Mouse (Mus musculus): ENCODE results near the gene Mansc1. TPM values are rescaled to one million over a fixed set of nuclear protein-coding genes. Genes with fewer than 3 reads are reported as not detected.

Mansc1 gene
- polyA plus RNA-seq, 1 experiment from 2014 or later, result 8.6 TPM

DNA sequence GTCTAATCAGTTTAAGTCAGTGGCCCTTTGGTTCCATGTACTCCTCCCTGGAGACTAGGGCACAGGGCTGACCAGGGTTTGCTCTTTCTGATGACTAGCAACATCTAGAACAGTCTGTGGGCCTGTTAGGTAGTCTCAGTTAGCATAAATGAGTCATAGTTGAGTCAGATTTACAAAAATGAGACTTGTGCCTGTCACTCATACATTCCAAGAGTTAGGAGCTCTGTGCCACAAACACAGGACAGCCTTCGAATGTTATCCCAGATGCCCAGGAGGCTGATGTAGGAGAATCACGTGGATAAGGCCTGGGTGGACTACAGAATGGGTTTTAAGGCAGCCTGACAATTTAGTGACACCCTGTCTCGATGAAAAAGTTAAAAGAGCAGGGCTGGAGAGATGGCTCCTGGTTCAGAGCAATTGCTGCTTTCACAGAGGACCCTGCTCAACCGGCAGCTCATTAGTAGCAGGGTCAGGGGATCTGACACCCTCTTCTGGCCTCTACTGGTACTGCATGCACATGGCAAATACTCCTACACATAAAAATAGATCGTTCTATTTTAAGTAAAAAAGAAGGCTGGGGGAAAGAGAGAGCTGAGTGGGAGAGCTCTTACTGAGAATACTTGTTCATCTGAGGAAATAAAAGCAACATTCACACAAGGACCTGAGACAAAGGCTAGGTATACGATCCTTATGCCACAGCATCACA, 11.3 kb downstream of the Mansc1 start:
- H3K27ac ChIP-seq (replicated peaks in 1 of 2; ENCODE audit: control insufficient read depth in 1 of 2, insufficient read depth in 1 of 2, low read depth in 2 of 2, low read length in 2 of 2), result no peak overlapping the region
- WGBS, result 58% methylated on average over 6 of the region's 6 CpGs

GRCm38 (mm10) chr6:134620129-134620528, 12.2 kb downstream of the Mansc1 start:
- no peaks in the 10 kb centered on the region for H3K27me3 ChIP-seq (ENCODE audit: control insufficient read depth, insufficient read depth, low read length)
- H3K9ac ChIP-seq (ENCODE audit: low read length), result no peak overlapping the region
- no peaks in the 10 kb centered on the region for H3K9me3 ChIP-seq (ENCODE audit: control insufficient read depth, low read length)
- 67% methylated on average over 3 of the region's 3 CpGs for WGBS
- no peak overlapping the region for H3K4me2 ChIP-seq (ENCODE audit: low read length)
- no peak for ATAC-seq (ENCODE audit: insufficient number of reproducible peaks, insufficient read depth, low FRiP score, low read depth)
- no peak overlapping the region for H3K27ac ChIP-seq (replicated peaks in 1 of 2; ENCODE audit: control insufficient read depth in 1 of 2, insufficient read depth in 1 of 2, low read depth in 2 of 2, low read length in 2 of 2)
- H3K4me3 ChIP-seq (ENCODE audit: control insufficient read depth in 1 of 2, insufficient read depth in 1 of 2, low read depth in 1 of 2, low read length in 2 of 2), result no peak overlapping the region
- H3K4me1 ChIP-seq (ENCODE audit: control insufficient read depth in 2 of 2, insufficient read depth in 2 of 2, low read length in 2 of 2), result peaks cover 3% of the 10 kb centered on the region in 2 experiments
- H3K36me3 ChIP-seq (ENCODE audit: control insufficient read depth, insufficient read depth, low read length), result no peaks in the 10 kb centered on the region

More for the DNA sequence above, 11.3 kb downstream of the Mansc1 start:
- no peaks in the 10 kb centered on the region for H3K9me3 ChIP-seq (ENCODE audit: control insufficient read depth, low read length)
- ATAC-seq (ENCODE audit: insufficient number of reproducible peaks, insufficient read depth, low FRiP score, low read depth), result no peak
- H3K36me3 ChIP-seq (ENCODE audit: control insufficient read depth, insufficient read depth, low read length), result no peaks in the 10 kb centered on the region
- no peaks in the 10 kb centered on the region for H3K27me3 ChIP-seq (ENCODE audit: control insufficient read depth, insufficient read depth, low read length)
- H3K4me2 ChIP-seq (ENCODE audit: low read length), result no peak overlapping the region
- no peak overlapping the region for H3K4me3 ChIP-seq (ENCODE audit: control insufficient read depth in 1 of 2, insufficient read depth in 1 of 2, low read depth in 1 of 2, low read length in 2 of 2)
- peaks cover 2 to 3% of the 10 kb centered on the region in 2 experiments; a peak in 2 of 4 replicates for H3K4me1 ChIP-seq (ENCODE audit: control insufficient read depth in 2 of 2, insufficient read depth in 2 of 2, low read length in 2 of 2)
- no peak overlapping the region for H3K9ac ChIP-seq (ENCODE audit: low read length)

- no peaks in the 10 kb centered on the region for H3K9me3 ChIP-seq (ENCODE audit: control insufficient read depth, low read length)
- no peak overlapping the region for H3K9ac ChIP-seq (ENCODE audit: low read length)
- no peak overlapping the region for H3K4me2 ChIP-seq (ENCODE audit: low read length)
- no peaks in the 10 kb centered on the region for H3K27me3 ChIP-seq (ENCODE audit: control insufficient read depth, insufficient read depth, low read length)
- no peak for ATAC-seq (ENCODE audit: insufficient number of reproducible peaks, insufficient read depth, low FRiP score, low read depth)
- H3K27ac ChIP-seq (replicated peaks in 1 of 2; ENCODE audit: control insufficient read depth in 1 of 2, insufficient read depth in 1 of 2, low read depth in 2 of 2, low read length in 2 of 2), result no peak overlapping the region
- 41% methylated on average over 3 of the region's 3 CpGs for WGBS
- peaks cover 6 to 14% of the 10 kb centered on the region in 2 experiments for H3K4me1 ChIP-seq (ENCODE audit: control insufficient read depth in 2 of 2, insufficient read depth in 2 of 2, low read length in 2 of 2)
- H3K36me3 ChIP-seq (ENCODE audit: control insufficient read depth, insufficient read depth, low read length), result no peaks in the 10 kb centered on the region
- H3K4me3 ChIP-seq (ENCODE audit: control insufficient read depth in 1 of 2, insufficient read depth in 1 of 2, low read depth in 1 of 2, low read length in 2 of 2), result no peak overlapping the region
Observed at GRCm38 (mm10) chr6:134617589-134617988, 14.7 kb downstream of the Mansc1 start.

DNA sequence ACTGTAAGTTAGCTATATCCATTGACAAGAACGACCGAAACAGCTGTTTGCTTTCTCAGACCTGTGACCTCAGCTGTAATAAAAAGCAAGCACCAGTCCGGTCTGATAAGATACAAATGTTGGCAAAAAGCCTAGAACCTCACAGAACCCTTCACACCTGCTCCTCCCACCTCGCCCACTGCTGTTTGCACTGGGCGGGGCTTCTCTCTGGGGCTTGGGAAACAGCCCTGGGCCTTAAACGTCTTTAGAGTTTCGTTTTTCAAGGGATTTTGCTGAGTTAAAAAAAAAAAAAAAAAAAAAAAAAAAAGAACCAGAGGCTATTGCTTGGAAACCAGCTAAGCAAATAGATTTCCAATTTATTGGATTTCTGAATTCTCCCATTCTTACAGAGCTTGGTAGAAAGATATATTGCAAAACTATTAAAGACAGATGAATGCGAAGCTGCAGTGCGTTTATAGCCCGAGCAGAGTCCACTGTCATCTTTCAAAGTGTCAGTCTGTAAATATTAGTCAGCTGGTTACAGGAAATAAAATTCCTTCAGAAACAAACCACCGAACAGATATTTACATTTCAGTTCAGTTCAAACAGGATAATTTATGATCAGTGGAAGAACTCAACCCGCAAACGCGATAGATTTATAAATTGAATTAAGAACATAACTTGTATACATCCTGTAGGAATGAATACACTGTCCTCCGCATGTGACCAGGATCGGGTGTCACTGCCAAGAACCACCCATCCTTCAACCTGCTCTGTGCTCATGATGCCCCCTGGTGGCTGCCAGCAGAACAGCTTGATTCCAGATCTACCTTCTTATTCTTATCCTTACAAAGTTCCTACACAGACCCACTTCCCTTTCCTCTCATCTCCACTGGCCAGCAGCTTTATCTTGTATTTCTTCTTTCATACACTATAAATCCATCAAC, 17.3 kb downstream of the Mansc1 start:
- H3K36me3 ChIP-seq (ENCODE audit: control insufficient read depth, insufficient read depth, low read length), result peaks cover 4% of the 10 kb centered on the region
- peak; percentile 86 for ATAC-seq (ENCODE audit: insufficient number of reproducible peaks, insufficient read depth, low FRiP score, low read depth)
- WGBS, result 7% methylated on average over 16 of the region's 16 CpGs
- peaks cover 7 to 18% of the 10 kb centered on the region in 2 experiments for H3K4me1 ChIP-seq (ENCODE audit: control insufficient read depth in 2 of 2, insufficient read depth in 2 of 2, low read length in 2 of 2)
- peak overlapping the region in 1 of 2 experiments; percentile 23; a peak in 2 of 4 replicates for H3K4me3 ChIP-seq (ENCODE audit: control insufficient read depth in 1 of 2, insufficient read depth in 1 of 2, low read depth in 1 of 2, low read length in 2 of 2)
- peak overlapping the region; percentile 62 for H3K4me2 ChIP-seq (ENCODE audit: low read length)
- no peaks in the 10 kb centered on the region for H3K27me3 ChIP-seq (ENCODE audit: control insufficient read depth, insufficient read depth, low read length)
- no peaks in the 10 kb centered on the region for H3K9me3 ChIP-seq (ENCODE audit: control insufficient read depth, low read length)
- H3K9ac ChIP-seq (ENCODE audit: low read length), result no peak overlapping the region
- H3K27ac ChIP-seq (replicated peaks in 1 of 2; ENCODE audit: control insufficient read depth in 1 of 2, insufficient read depth in 1 of 2, low read depth in 2 of 2, low read length in 2 of 2), result peak overlapping the region in 1 of 2 experiments; percentile 50; a peak in 1 of 4 replicates

GRCm38 (mm10) chr6:134614322-134614721, 18.0 kb downstream of the Mansc1 start:
- no peaks in the 10 kb centered on the region for H3K27me3 ChIP-seq (ENCODE audit: control insufficient read depth, insufficient read depth, low read length)
- peaks cover 7 to 18% of the 10 kb centered on the region in 2 experiments for H3K4me1 ChIP-seq (ENCODE audit: control insufficient read depth in 2 of 2, insufficient read depth in 2 of 2, low read length in 2 of 2)
- peak overlapping the region; percentile 62 for H3K4me2 ChIP-seq (ENCODE audit: low read length)
- peaks cover 7% of the 10 kb centered on the region for H3K36me3 ChIP-seq (ENCODE audit: control insufficient read depth, insufficient read depth, low read length)
- no peaks in the 10 kb centered on the region for H3K9me3 ChIP-seq (ENCODE audit: control insufficient read depth, low read length)
- 0 out of 4 replicates have a peak overlapping the region, but pooled peaks of 1 of the 2 experiments have one; percentile 23 for H3K4me3 ChIP-seq (ENCODE audit: control insufficient read depth in 1 of 2, insufficient read depth in 1 of 2, low read depth in 1 of 2, low read length in 2 of 2)
- peak overlapping the region in 1 of 2 experiments; percentile 50; a peak in 1 of 4 replicates for H3K27ac ChIP-seq (replicated peaks in 1 of 2; ENCODE audit: control insufficient read depth in 1 of 2, insufficient read depth in 1 of 2, low read depth in 2 of 2, low read length in 2 of 2)
- 38% methylated on average over 4 of the region's 4 CpGs for WGBS
- ATAC-seq (ENCODE audit: insufficient number of reproducible peaks, insufficient read depth, low FRiP score, low read depth), result peak; percentile 29; the same call in 1 of the 2 replicates
- H3K9ac ChIP-seq (ENCODE audit: low read length), result 0 out of 2 replicates have a peak overlapping the region, but pooled peaks have one; percentile 21

- Histone ChIP-seq H3K4me1 (ENCODE audit: control insufficient read depth in 2 of 2, insufficient read depth in 2 of 2, low read length in 2 of 2) (peaks cover 7 to 18% of the 10 kb centered on the region in 2 experiments), H3K9me3 (ENCODE audit: control insufficient read depth, low read length) (no peaks in the 10 kb centered on the region), H3K27me3 (ENCODE audit: control insufficient read depth, insufficient read depth, low read length) (no peaks in the 10 kb centered on the region), H3K9ac (ENCODE audit: low read length) (no peak overlapping the region), H3K4me2 (ENCODE audit: low read length) (no peak overlapping the region), H3K27ac (replicated peaks in 1 of 2; ENCODE audit: control insufficient read depth in 1 of 2, insufficient read depth in 1 of 2, low read depth in 2 of 2, low read length in 2 of 2) (no peak overlapping the region), H3K36me3 (ENCODE audit: control insufficient read depth, insufficient read depth, low read length) (peaks cover 7% of the 10 kb centered on the region), H3K4me3 (ENCODE audit: control insufficient read depth in 1 of 2, insufficient read depth in 1 of 2, low read depth in 1 of 2, low read length in 2 of 2) (no peak overlapping the region)
- no peak for ATAC-seq (ENCODE audit: insufficient number of reproducible peaks, insufficient read depth, low FRiP score, low read depth)
- WGBS, result 63% methylated on average over 13 of the region's 13 CpGs
Observed at GRCm38 (mm10) chr6:134611896-134612295, 20.4 kb downstream of the Mansc1 start.

GRCm38 (mm10) chr6:134610380-134610779, 21.9 kb downstream of the Mansc1 start:
- WGBS, result 81% methylated on average over 9 of the region's 9 CpGs
- H3K9me3 ChIP-seq (ENCODE audit: control insufficient read depth, low read length), result no peaks in the 10 kb centered on the region
- no peak overlapping the region for H3K4me2 ChIP-seq (ENCODE audit: low read length)
- H3K36me3 ChIP-seq (ENCODE audit: control insufficient read depth, insufficient read depth, low read length), result peaks cover 7% of the 10 kb centered on the region
- no peak for ATAC-seq (ENCODE audit: insufficient number of reproducible peaks, insufficient read depth, low FRiP score, low read depth)
- H3K27ac ChIP-seq (replicated peaks in 1 of 2; ENCODE audit: control insufficient read depth in 1 of 2, insufficient read depth in 1 of 2, low read depth in 2 of 2, low read length in 2 of 2), result no peak overlapping the region
- H3K27me3 ChIP-seq (ENCODE audit: control insufficient read depth, insufficient read depth, low read length), result no peaks in the 10 kb centered on the region
- H3K4me3 ChIP-seq (ENCODE audit: control insufficient read depth in 1 of 2, insufficient read depth in 1 of 2, low read depth in 1 of 2, low read length in 2 of 2), result no peak overlapping the region
- no peak overlapping the region for H3K9ac ChIP-seq (ENCODE audit: low read length)
- peaks cover 7 to 18% of the 10 kb centered on the region in 2 experiments for H3K4me1 ChIP-seq (ENCODE audit: control insufficient read depth in 2 of 2, insufficient read depth in 2 of 2, low read length in 2 of 2)
